Mouse (Mus musculus) left cerebral cortex, postnatal 36 days (tissue): ENCODE measurements at regions not wholly inside any gene's neighbourhood (a gene's known extent, or its start where the extent isn't known, plus 50 kb on each side); places are given as distances from the start of the nearest gene placed in this dataset.

Experiments used
- DNase-seq, 2 experiments: peaks; one replicate each; pipeline ENCODE4 v3.0.0; 2021 to 2022; ENCODE audit warnings: low spot score in 2 of 2, mixed read lengths in 1 of 2
- intact Hi-C: fragments of 180-260 bp; cut with DNase I; formaldehyde crosslinking; loops from one replicate; pipeline ENCODE4 v1.15.1; 2025

- intact Hi-C loops, result no loop called here
- DNase-seq, result no peak
These were observed 66.9 kb upstream of the Pdha2 start for GRCm38 (mm10) chr3:141279041-141279554.

GRCm38 (mm10) chr3:141293802-141294201, 81.6 kb upstream of the Pdha2 start:
- DNase-seq, result no peak
- intact Hi-C loops, result no loop called here

DNA sequence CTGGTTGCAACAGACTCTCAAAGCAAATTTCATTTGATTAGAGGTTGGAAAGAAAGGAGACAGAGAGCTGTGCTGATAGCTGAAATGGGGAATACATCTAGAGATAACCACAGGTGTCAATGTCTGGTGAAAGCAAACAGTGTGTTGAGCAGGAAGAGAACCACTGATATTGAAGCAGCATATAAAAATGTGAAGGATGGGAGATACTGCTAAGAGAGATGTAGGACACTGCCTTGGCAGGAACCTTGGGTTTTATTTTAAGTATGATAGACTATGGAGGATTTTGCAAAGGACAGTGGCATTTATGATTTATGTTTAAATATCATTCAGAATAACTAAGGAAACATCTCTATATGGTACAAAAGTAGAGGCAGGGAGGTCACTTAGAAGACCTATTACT, 84.7 kb upstream of the Pdha2 start:
- no peak for DNase-seq
- intact Hi-C loops, result no loop called here

- intact Hi-C loops, result no loop called here
- DNase-seq, result no peak
These were observed 87.6 kb upstream of the Pdha2 start for GRCm38 (mm10) chr3:141299749-141300148.

DNA sequence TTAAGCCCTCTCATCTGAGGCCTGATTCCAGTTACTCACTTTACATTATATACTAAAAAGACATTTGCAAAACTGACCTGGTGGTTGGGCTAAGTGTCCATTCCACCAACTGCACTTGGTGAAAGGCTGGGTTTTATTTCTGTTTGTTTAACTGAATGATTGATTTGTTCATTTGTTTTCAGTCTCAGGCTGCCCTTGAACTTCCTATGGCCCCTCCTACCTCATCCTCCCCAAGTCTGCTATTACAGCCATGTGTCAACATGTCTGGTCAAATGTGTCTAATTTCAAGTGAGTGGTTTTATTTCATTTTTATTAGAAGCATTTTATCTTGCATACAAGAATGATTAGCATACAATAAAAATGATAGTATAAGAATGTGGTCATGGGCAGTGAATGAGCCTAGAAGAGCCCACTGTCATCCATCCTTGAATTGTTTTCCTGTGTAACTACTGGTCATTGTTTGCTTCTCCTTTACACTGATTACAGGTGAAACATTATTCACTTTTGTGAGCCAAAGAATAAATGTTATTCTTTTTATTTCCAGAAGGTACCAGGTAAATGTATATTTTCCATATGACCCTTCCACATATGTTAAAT, 121.5 kb upstream of the Pdha2 start:
- DNase-seq, result no peak
- intact Hi-C loops, result no loop called here

- no peak for DNase-seq
- intact Hi-C loops, result no loop called here
These were observed 126.2 kb upstream of the Pdha2 start for GRCm38 (mm10) chr3:141338224-141338982.

- intact Hi-C loops, result no loop called here
- DNase-seq, result no peak
These were observed 111.1 kb upstream of the Unc5c start for GRCm38 (mm10) chr3:141353961-141354360.

GRCm38 (mm10) chr3:141393005-141393404, 72.0 kb upstream of the Unc5c start:
- no peak for DNase-seq
- intact Hi-C loops, result no loop called here

GRCm38 (mm10) chr3:141398214-141398613, 66.8 kb upstream of the Unc5c start:
- DNase-seq, result peak; percentile 3 to 19
- intact Hi-C loops, result no loop called here
